Mouse (Mus musculus) limb, embryonic 14.5 days (tissue): ENCODE results near the gene Med13l. TPM values are rescaled to one million over a fixed set of nuclear protein-coding genes. Genes with fewer than 3 reads are reported as not detected.

Source experiments
- ATAC-seq: fragments of 200-750 bp; cut with Nextera tagmentation; 2 replicates; pipeline ENCODE4 v1.8.0; 2017; ENCODE audit warnings: low read depth, moderate number of reproducible peaks, moderate TSS enrichment; ENCODE audit not compliant: low FRiP score
- DNase-seq: peaks from one replicate; pipeline ENCODE4 v3.0.0-alpha.2; 2015; ENCODE audit warnings: low spot score
- H3K27ac ChIP-seq: fragments of 300-500 bp; sonication (generic); replicated peaks from 2 replicates; pipeline ENCODE4 v1.5.1; 2014; ENCODE audit warnings: low read depth, mild to moderate bottlenecking, low read length, moderate library complexity, mixed read lengths
- H3K27me3 ChIP-seq: fragments of 300-500 bp; sonication (generic); 2 replicates; pipeline ENCODE4 v1.6.1; 2014; ENCODE audit warnings: low read length, mixed read lengths; ENCODE audit not compliant: control insufficient read depth, insufficient read depth
- H3K36me3 ChIP-seq: fragments of 300-500 bp; sonication (generic); 2 replicates; pipeline ENCODE4 v1.6.1; 2014; ENCODE audit warnings: mild to moderate bottlenecking, low read length, moderate library complexity, mixed read lengths; ENCODE audit not compliant: control insufficient read depth, insufficient read depth
- H3K4me1 ChIP-seq: fragments of 300-500 bp; sonication (generic); 2 replicates; pipeline ENCODE4 v1.6.1; 2014; ENCODE audit warnings: antibody characterized with exemption, low read length, mixed read lengths; ENCODE audit not compliant: control insufficient read depth, insufficient read depth
- H3K4me2 ChIP-seq: fragments of 300-500 bp; sonication (generic); replicated peaks from 2 replicates; pipeline ENCODE4 v1.6.1; 2014; ENCODE audit warnings: low read depth, mild to moderate bottlenecking, low read length, moderate library complexity; ENCODE audit not compliant: severe bottlenecking
- H3K4me3 ChIP-seq: fragments of 300-500 bp; sonication (generic); replicated peaks from 2 replicates; pipeline ENCODE4 v1.5.1; 2014; ENCODE audit warnings: low read length
- H3K9ac ChIP-seq: fragments of 300-500 bp; sonication (generic); 2 replicates; pipeline ENCODE4 v1.6.1; 2014; ENCODE audit warnings: mild to moderate bottlenecking, low read depth, low read length, moderate library complexity; ENCODE audit not compliant: severe bottlenecking
- H3K9me3 ChIP-seq: fragments of 300-500 bp; sonication (generic); 2 replicates; pipeline ENCODE4 v1.6.1; 2016; ENCODE audit warnings: low read length; ENCODE audit not compliant: control insufficient read depth
- POLR2A ChIP-seq: fragments of 200-500 bp; IDR thresholded peaks from 2 replicates; pipeline ENCODE4 v1.8.0; 2012; ENCODE audit warnings: inconsistent platforms, mild to moderate bottlenecking, moderate library complexity, borderline replicate concordance; ENCODE audit not compliant: insufficient read depth, insufficient read length; ENCODE audit errors: extremely low read depth
- WGBS: fragments of 180-500 bp; shearing (Covaris S2); extraction: QIAGEN DNeasy Blood & Tissue Kit; methylation state at CpG from one replicate; pipeline ENCODE4 v1.1.7; 2014; 5-methylcytosine and 5-hydroxymethylcytosine counted together
- polyA plus RNA-seq, 2 experiments: library from polyadenylated mRNA; depleted of rRNA in 1 of 2; stranded (reverse) in 1 of 2; unstranded in 1 of 2; fragments of >200 nt; fragmentation: Nextera tagmentation in 1 of 2; extraction: Ambion mirVana in 1 of 2; gene quantifications; 2 replicates each; pipeline versions ENCODE4 v1.2.1 to v1.2.3; 2012 to 2014

Med13l gene
- polyA plus RNA-seq, 2 experiments: 17.8 to 19.8 TPM

DNA sequence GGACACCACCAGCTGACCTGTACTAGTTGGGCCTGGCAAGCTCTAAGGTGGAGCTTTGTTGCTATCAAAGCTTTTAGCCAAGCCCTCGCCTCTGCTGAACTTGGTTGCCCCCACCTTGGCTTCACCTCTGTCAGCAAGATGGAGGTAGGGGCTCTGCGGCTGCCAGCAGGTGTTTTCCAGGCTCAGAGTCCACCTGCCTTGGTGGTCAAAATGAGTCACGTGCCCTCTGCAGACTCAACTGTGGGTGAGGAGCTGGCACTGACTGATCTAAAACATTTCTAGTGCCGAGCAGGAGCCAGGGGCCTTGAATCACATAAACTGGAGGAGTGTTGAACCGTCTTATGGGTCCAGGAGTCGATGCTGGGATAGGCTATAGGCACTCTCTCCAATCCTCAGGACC is 34.8 kb upstream of the Med13l start:
- Histone ChIP-seq H3K9me3 (no peaks in the 10 kb centered on the region), H3K27me3 (no peaks in the 10 kb centered on the region), H3K4me3 (no peak overlapping the region), H3K9ac (no peak overlapping the region), H3K36me3 (no peaks in the 10 kb centered on the region), H3K27ac (no peak overlapping the region), H3K4me1 (peaks cover 21% of the 10 kb centered on the region), H3K4me2 (no peak overlapping the region)
- 71% methylated on average over 6 of the region's 6 CpGs for WGBS
- no peak for TF ChIP-seq POLR2A
- ATAC-seq (no peak), DNase-seq (no peak)

DNA sequence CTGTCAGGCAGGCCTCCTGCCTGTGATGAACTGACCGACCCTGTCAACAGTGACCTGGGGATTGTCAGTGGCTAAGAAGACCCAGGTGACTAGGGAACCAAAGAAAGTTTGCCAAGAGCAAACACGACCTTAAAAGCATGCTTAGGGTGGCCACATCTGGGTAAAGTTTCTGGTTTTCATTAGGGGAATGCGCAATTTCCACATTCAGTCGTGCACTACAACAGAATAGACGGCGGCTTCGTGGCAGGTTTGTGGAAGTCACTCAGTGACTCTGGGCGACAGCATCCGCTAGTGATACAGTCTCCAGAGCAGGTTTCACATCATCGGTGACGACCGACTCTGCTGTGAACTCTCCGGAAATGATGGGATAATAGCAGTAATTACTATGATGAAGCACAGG is 34.0 kb upstream of the Med13l start:
- H3K36me3 ChIP-seq: no peaks in the 10 kb centered on the region
- H3K4me3 ChIP-seq: no peak overlapping the region
- no peaks in the 10 kb centered on the region for H3K27me3 ChIP-seq
- no peaks in the 10 kb centered on the region for H3K9me3 ChIP-seq
- peaks cover 21% of the 10 kb centered on the region for H3K4me1 ChIP-seq
- ATAC-seq: no peak
- 19% methylated on average over 13 of the region's 13 CpGs for WGBS
- no peak overlapping the region for H3K9ac ChIP-seq
- TF ChIP-seq POLR2A: no peak
- H3K27ac ChIP-seq: no peak overlapping the region
- H3K4me2 ChIP-seq: no peak overlapping the region
- no peak for DNase-seq

DNA sequence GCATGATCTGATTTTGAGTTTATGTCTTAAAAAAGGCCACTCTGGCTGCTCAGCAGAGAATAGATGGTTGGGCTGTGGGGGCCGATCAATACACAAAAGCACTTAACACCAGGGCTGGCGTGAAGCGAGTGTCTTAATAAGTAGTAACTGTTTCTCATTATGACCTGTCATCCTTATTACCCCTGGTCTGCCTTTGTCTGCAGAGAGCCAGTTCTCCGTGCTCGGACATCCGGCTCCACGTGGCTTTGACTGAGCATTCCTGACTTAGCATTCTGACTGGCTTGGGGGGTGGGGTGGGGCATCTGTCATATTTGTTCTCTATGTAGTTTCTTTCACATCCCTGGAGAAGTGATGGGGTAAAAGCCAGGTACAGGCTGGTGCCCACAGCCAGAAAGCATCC is 31.2 kb upstream of the Med13l start:
- no peaks in the 10 kb centered on the region for H3K27me3 ChIP-seq
- TF ChIP-seq POLR2A: no peak
- WGBS: 15% methylated on average over 7 of the region's 7 CpGs
- H3K4me3 ChIP-seq: no peak overlapping the region
- H3K9ac ChIP-seq: no peak overlapping the region
- no peaks in the 10 kb centered on the region for H3K9me3 ChIP-seq
- ATAC-seq: 0 out of 2 replicates have a peak, but pooled peaks have one; percentile 23
- H3K36me3 ChIP-seq: no peaks in the 10 kb centered on the region
- H3K4me2 ChIP-seq: no peak overlapping the region
- H3K27ac ChIP-seq: no peak overlapping the region
- peaks cover 41% of the 10 kb centered on the region for H3K4me1 ChIP-seq
- no peak for DNase-seq

DNA sequence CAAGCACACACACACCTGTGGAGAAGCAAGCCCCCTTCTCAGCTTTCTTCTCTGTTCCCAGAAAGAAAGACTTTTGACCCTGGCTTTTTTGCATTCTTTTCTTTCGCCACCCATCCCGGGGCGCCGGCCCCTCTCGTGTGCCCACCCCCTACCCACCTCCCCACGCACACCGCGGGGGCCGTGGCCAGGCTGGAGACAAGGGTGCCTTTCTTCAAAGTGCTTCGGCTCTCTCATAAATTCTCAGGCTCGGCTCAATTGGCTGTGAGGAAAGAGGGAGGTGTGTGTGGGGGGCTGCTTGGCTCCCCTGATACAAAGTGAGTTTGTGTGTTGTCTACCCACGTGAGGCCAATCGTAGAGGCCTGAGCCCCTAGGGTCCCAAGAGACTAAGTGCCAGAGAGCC is 28.4 kb upstream of the Med13l start:
- ATAC-seq (no peak), DNase-seq (no peak)
- 1% methylated on average over 13 of the region's 13 CpGs for WGBS
- Histone ChIP-seq H3K9me3 (no peaks in the 10 kb centered on the region), H3K4me2 (peak overlapping the region; percentile 20; the same call in 1 of the 2 replicates), H3K27ac (peak overlapping the region; percentile 65), H3K4me3 (no peak overlapping the region), H3K27me3 (no peaks in the 10 kb centered on the region), H3K4me1 (peaks cover 50% of the 10 kb centered on the region), H3K36me3 (no peaks in the 10 kb centered on the region), H3K9ac (no peak overlapping the region)
- no peak for TF ChIP-seq POLR2A

DNA sequence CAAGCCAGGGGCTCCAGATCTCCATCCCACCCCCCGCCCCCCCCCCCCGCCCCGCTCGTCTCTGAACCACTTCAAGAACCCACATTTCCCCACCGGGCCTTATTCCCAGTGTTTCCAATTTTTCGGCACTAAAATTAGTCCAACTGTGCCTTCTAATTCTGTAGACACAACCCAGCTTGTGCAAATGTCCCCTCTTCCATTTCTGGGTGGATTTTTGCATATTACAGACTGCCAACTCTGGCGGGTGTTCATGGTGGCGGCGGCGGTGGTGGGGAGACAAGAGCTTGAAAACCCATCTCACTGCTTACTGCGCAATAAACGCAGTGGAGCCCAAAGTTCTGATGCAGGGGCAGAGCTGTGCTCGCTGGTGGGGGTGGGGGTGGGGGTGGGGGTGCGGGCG is 27.8 kb upstream of the Med13l start:
- H3K9ac ChIP-seq: no peak overlapping the region
- WGBS: 35% methylated on average over 12 of the region's 15 CpGs
- DNase-seq (no peak), ATAC-seq (no peak)
- peaks cover 50% of the 10 kb centered on the region for H3K4me1 ChIP-seq
- no peak overlapping the region for H3K4me3 ChIP-seq
- no peaks in the 10 kb centered on the region for H3K9me3 ChIP-seq
- no peaks in the 10 kb centered on the region for H3K27me3 ChIP-seq
- H3K27ac ChIP-seq: peak overlapping the region; percentile 65
- peak overlapping the region; percentile 20; the same call in 1 of the 2 replicates for H3K4me2 ChIP-seq
- no peak for TF ChIP-seq POLR2A
- no peaks in the 10 kb centered on the region for H3K36me3 ChIP-seq
